Mouse (Mus musculus) intestine, embryonic 14.5 days (tissue): ENCODE measurements around the gene Rap2b. TPM values are rescaled to one million over a fixed set of nuclear protein-coding genes. Genes with fewer than 3 reads are reported as not detected.
A peak's percentile ranks its signal among the peaks of the same experiment; 100 is the strongest.

Experiments
- ATAC-seq: fragments of 200-750 bp; cut with Nextera tagmentation; replicated peaks from 2 replicates; pipeline ENCODE4 v1.8.0; 2017; ENCODE audit warnings: low read depth, moderate number of reproducible peaks, moderate TSS enrichment, moderate library complexity; ENCODE audit not compliant: low FRiP score, low TSS enrichment
- DNase-seq: peaks from one replicate; pipeline ENCODE4 v3.0.0-alpha.2; 2018; ENCODE audit warnings: low spot score
- H3K27ac ChIP-seq: fragments of 300-500 bp; sonication (generic); 2 replicates; pipeline ENCODE4 v1.5.1; 2014; ENCODE audit warnings: low read depth, mild to moderate bottlenecking, control low read depth
- H3K27me3 ChIP-seq: fragments of 300-500 bp; sonication (generic); replicated peaks from 2 replicates; pipeline ENCODE4 v1.6.1; 2014; ENCODE audit warnings: low read length, control low read depth; ENCODE audit not compliant: control insufficient read depth, insufficient read depth
- H3K36me3 ChIP-seq: fragments of 300-500 bp; sonication (generic); 2 replicates; pipeline ENCODE4 v1.6.1; 2014; ENCODE audit warnings: low read length, control low read depth; ENCODE audit not compliant: control insufficient read depth, insufficient read depth
- H3K4me1 ChIP-seq: fragments of 300-500 bp; sonication (generic); replicated peaks from 2 replicates; pipeline ENCODE4 v1.6.1; 2014; ENCODE audit warnings: low read length, control low read depth, mixed read lengths; ENCODE audit not compliant: control insufficient read depth, insufficient read depth
- H3K4me2 ChIP-seq: fragments of 300-500 bp; sonication (generic); 2 replicates; pipeline ENCODE4 v1.6.1; 2014; ENCODE audit warnings: low read length
- H3K4me3 ChIP-seq: fragments of 300-500 bp; sonication (generic); 2 replicates; pipeline ENCODE4 v1.5.1; 2014; ENCODE audit warnings: low read depth, low read length, control low read depth, mixed read lengths
- H3K9ac ChIP-seq: fragments of 300-500 bp; sonication (generic); 2 replicates; pipeline ENCODE4 v1.6.1; 2014; ENCODE audit warnings: mild to moderate bottlenecking, low read length
- H3K9me3 ChIP-seq: fragments of 300-500 bp; sonication (generic); 2 replicates; pipeline ENCODE4 v1.6.1; 2016; ENCODE audit warnings: low read length, control low read depth; ENCODE audit not compliant: control insufficient read depth
- WGBS: fragments of 180-500 bp; shearing (Covaris S2); extraction: QIAGEN DNeasy Blood & Tissue Kit; methylation state at CpG from one replicate; pipeline ENCODE4 v1.1.7; 2014; 5-methylcytosine and 5-hydroxymethylcytosine counted together
- polyA plus RNA-seq: library from polyadenylated mRNA; unstranded; fragments of >200 nt; fragmentation: Nextera tagmentation; extraction: Ambion mirVana; gene quantifications from 2 replicates; pipeline ENCODE4 v1.2.1, GENCODE M21; 2014

Rap2b gene
- polyA plus RNA-seq, 1 experiment from 2014 or later: 9.0 TPM

DNA sequence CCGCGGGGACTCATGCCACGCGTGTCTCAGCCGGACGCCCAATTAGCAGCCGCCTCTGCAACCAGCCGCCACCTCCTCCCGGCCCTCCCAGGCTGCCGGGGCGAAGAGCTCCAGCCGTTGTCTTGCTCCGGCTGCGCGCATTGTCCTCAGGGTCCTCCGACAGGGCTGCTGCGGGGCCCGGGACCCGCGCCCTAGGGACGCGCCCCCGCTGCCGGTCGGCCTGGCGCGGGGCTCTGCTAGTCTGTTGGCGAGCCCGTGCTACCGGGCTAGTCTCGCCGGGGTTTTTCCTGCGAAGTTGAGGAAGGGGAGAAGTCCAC, 3.2 kb downstream of the Rap2b start:
- DNase-seq (no peak), ATAC-seq (peak; percentile 48)
- Histone ChIP-seq H3K9me3 (no peaks in the 10 kb centered on the region), H3K27ac (peak overlapping the region; percentile 87), H3K27me3 (no peaks in the 10 kb centered on the region), H3K4me2 (peak overlapping the region; percentile 77), H3K9ac (peak overlapping the region; percentile 82), H3K36me3 (no peaks in the 10 kb centered on the region), H3K4me1 (peaks cover 11% of the 10 kb centered on the region; the same call in 1 of the 2 replicates), H3K4me3 (peak overlapping the region; percentile 93)
- WGBS: 0% methylated on average over 25 of the region's 33 CpGs

DNA sequence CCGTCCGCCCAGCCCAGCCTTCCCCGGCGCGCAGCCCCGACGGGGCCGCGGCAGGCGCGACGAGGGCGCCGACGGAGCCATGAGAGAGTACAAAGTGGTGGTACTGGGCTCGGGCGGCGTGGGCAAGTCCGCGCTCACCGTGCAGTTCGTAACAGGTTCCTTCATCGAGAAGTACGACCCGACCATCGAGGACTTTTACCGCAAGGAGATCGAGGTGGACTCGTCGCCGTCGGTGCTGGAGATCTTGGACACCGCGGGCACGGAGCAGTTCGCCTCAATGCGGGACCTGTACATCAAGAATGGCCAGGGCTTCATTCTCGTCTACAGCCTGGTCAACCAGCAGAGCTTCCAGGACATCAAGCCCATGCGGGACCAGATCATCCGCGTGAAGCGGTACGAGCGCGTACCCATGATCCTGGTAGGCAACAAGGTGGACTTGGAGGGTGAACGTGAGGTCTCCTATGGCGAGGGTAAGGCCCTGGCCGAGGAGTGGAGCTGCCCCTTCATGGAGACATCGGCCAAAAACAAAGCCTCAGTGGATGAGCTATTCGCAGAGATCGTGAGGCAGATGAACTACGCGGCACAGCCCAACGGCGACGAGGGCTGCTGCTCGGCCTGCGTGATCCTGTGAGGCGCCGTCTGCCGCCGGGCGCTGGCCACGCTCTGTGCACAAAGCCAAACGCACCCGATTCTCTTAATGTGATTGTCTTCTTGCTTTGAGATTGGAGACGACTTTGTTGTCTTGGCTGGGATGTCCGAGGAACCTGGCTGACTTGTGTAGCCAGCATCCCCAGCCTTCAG, 3.7 kb downstream of the Rap2b start:
- DNase-seq (peak; percentile 82), ATAC-seq (peak; percentile 5; the same call in 1 of the 2 replicates)
- Histone ChIP-seq H3K4me1 (peaks cover 11% of the 10 kb centered on the region; the same call in 1 of the 2 replicates), H3K4me2 (peak overlapping the region; percentile 77), H3K9ac (peak overlapping the region; percentile 82), H3K9me3 (no peaks in the 10 kb centered on the region), H3K36me3 (no peaks in the 10 kb centered on the region), H3K27me3 (no peaks in the 10 kb centered on the region), H3K27ac (peak overlapping the region; percentile 87), H3K4me3 (peak overlapping the region; percentile 93)
- under 1% methylated on average over 68 of the region's 68 CpGs for WGBS

DNA sequence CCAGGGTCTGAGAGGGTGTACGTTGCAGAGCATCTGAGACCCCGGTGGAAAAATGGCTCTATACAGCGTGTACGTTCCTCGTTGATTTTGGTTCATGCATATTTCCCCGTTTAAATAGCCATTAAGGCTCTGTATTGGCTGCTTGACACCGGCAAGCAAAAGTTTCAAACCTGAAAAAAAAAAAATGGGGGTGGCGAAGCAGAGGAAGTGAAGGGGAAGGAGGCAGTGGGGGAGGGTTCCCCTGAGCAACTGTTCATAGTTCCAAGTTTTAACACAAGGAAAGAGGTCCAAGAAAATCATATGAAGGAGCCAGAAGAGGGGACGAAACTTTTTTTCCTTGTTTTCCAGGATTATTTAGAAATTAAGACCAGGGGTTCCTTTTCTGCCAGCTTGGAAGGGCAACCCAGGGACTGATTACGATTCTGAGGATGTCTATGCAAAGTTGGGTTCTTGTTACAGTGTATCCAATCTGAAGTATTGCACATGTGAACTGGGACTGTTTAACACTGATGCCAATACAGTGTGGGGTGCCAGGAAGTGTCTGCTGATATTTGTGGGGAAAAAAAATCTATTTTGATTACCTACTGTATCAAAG, 4.4 kb downstream of the Rap2b start, which contains the start of gene B430305J03Rik:
B430305J03Rik (minus strand) TSS at position 173 of the 595 bp plus-strand sequence.
- 4% methylated on average over 10 of the region's 10 CpGs for WGBS
- Histone ChIP-seq H3K9me3 (no peaks in the 10 kb centered on the region), H3K27me3 (no peaks in the 10 kb centered on the region), H3K9ac (peak within 1 kb of the TSS; percentile 82), H3K36me3 (no peaks in the 10 kb centered on the region), H3K4me3 (peak within 1 kb of the TSS; percentile 93), H3K4me2 (peak within 1 kb of the TSS; percentile 77), H3K4me1 (peaks cover 11% of the 10 kb centered on the region; the same call in 1 of the 2 replicates), H3K27ac (peak within 1 kb of the TSS; percentile 87)
- DNase-seq (no peak), ATAC-seq (no peak)

DNA sequence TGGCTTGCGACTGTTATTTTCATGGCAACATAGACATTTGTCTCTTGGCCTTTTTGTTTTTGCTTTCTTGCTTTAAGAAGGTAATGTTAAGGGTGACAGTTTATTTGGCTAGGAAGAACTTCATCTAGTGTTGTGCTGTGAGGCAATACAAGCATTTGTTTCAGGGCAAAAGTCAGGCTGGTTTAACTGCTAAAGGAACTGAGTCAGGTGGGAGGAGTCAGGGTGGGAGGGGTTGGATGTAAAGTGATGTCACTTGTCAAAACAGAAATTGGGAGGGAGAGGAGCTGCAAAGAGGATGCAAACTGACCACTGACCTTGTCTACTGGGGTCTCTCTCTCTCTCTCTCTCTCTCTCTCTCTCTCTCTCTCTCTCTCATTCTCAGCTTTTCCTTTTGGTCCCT, 7.0 kb downstream of the Rap2b start:
- Histone ChIP-seq H3K4me3 (no peak overlapping the region), H3K4me2 (no peak overlapping the region), H3K36me3 (no peaks in the 10 kb centered on the region), H3K27me3 (no peaks in the 10 kb centered on the region), H3K27ac (no peak overlapping the region), H3K4me1 (peaks cover 11% of the 10 kb centered on the region; the same call in 1 of the 2 replicates), H3K9me3 (no peaks in the 10 kb centered on the region), H3K9ac (no peak overlapping the region)
- DNase-seq (no peak), ATAC-seq (no peak)
- WGBS: 87% methylated on average over 1 of the region's 1 CpGs

DNA sequence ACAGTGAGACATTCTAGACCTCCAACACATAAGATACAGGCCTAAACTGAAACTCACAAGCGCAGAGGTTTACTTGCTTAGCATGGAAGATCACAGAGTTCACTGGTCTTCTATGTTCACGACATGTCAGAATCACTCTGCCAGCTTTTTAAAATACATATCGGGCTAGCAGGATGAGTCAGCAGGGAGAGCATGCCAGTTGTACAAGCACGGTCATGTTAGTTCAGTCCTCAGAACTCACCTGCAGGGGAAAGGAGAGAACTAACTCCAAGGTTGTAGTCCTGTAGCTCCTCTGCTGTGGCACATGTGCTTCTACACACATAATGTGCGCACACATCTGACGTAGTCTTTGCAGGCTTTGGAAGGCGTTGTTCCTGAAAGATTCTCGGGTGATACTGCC, 14.6 kb downstream of the Rap2b start:
- no peaks in the 10 kb centered on the region for H3K9me3 ChIP-seq
- no peaks in the 10 kb centered on the region for H3K36me3 ChIP-seq
- no peaks in the 10 kb centered on the region for H3K4me1 ChIP-seq
- no peak overlapping the region for H3K4me3 ChIP-seq
- DNase-seq (no peak), ATAC-seq (no peak)
- H3K27me3 ChIP-seq: no peaks in the 10 kb centered on the region
- no peak overlapping the region for H3K27ac ChIP-seq
- no peak overlapping the region for H3K4me2 ChIP-seq
- 94% methylated on average over 8 of the region's 8 CpGs for WGBS
- H3K9ac ChIP-seq: no peak overlapping the region

- 79% methylated on average over 4 of the region's 4 CpGs for WGBS
- DNase-seq (no peak), ATAC-seq (no peak)
- Histone ChIP-seq H3K27me3 (no peaks in the 10 kb centered on the region), H3K36me3 (no peaks in the 10 kb centered on the region), H3K4me2 (no peak overlapping the region), H3K9ac (no peak overlapping the region), H3K9me3 (no peaks in the 10 kb centered on the region), H3K4me1 (no peaks in the 10 kb centered on the region), H3K27ac (no peak overlapping the region), H3K4me3 (no peak overlapping the region)
These were observed 24.9 kb downstream of the Rap2b start for GRCm38 (mm10) chr3:61386368-61386767.

GRCm38 (mm10) chr3:61391564-61391963, 30.1 kb downstream of the Rap2b start:
- 72% methylated on average over 4 of the region's 4 CpGs for WGBS
- Histone ChIP-seq H3K36me3 (no peaks in the 10 kb centered on the region), H3K27me3 (no peaks in the 10 kb centered on the region), H3K4me3 (no peak overlapping the region), H3K9ac (no peak overlapping the region), H3K9me3 (no peaks in the 10 kb centered on the region), H3K4me1 (no peaks in the 10 kb centered on the region), H3K4me2 (no peak overlapping the region), H3K27ac (no peak overlapping the region)
- ATAC-seq: no peak
- no peak for DNase-seq

DNA sequence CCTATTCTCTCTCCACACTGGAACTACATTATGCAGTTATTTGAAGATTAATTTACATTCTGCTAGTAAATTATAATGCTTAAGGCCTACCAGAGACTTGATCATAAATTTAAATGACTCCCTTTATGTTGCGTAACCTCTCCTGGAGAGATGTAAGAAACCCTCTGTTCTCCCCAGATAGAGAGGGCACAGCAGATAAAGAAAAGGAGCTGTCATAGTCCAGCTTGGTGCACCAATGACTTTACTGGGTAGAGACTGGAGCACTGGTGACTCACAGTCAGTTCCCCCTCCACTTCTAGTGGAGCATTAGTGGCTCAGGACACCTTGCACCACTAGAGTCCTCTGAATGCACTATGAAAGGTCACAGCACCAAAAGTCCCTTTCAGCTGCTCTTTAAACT, 31.4 kb downstream of the Rap2b start:
- Histone ChIP-seq H3K36me3 (no peaks in the 10 kb centered on the region), H3K27me3 (no peaks in the 10 kb centered on the region), H3K4me3 (no peak overlapping the region), H3K27ac (no peak overlapping the region), H3K9ac (no peak overlapping the region), H3K4me2 (no peak overlapping the region), H3K9me3 (no peaks in the 10 kb centered on the region), H3K4me1 (no peaks in the 10 kb centered on the region)
- ATAC-seq (no peak), DNase-seq (no peak)
- WGBS: 79% methylated on average over 1 of the region's 1 CpGs
